Mouse (Mus musculus) G1E (cell line): ENCODE data around the gene Pjvk.

ENCODE experiments used
- CTCF ChIP-seq: IDR thresholded peaks from 2 replicates; pipeline ENCODE4 v1.5.1; 2012; ENCODE audit warnings: low read depth, low read length, inconsistent platforms, mixed read lengths
- GATA1 ChIP-seq: IDR thresholded peaks from 2 replicates; pipeline ENCODE4 v1.6.1; 2012; ENCODE audit warnings: borderline replicate concordance, low read length, inconsistent platforms, mixed read lengths
- GATA2 ChIP-seq: IDR thresholded peaks from 2 replicates; pipeline ENCODE4 v1.6.1; 2012; ENCODE audit warnings: low read depth, low read length, inconsistent platforms, borderline replicate concordance
- POLR2AphosphoS5 ChIP-seq: IDR thresholded peaks from 2 replicates; pipeline ENCODE4 v1.6.1; 2012; ENCODE audit warnings: low read depth, low read length, inconsistent platforms; ENCODE audit not compliant: insufficient replicate concordance

GRCm38 (mm10) chr2:76655444-76655843 lies 7.2 kb downstream of the Pjvk start:
- TF ChIP-seq CTCF, result no peak
- no peak for TF ChIP-seq POLR2AphosphoS5
- no peak for TF ChIP-seq GATA2
- no peak for TF ChIP-seq GATA1
